Mouse (Mus musculus): ENCODE measurements around the gene Col4a2.

The Col4a2 gene

GRCm38 (mm10) chr8:11323681-11324080, 11.1 kb downstream of the Col4a2 start:
- no peak for DNase-seq (ENCODE audit: low spot score)

GRCm38 (mm10) chr8:11324801-11325395, 12.3 kb downstream of the Col4a2 start:
- DNase-seq (ENCODE audit: low spot score) = no peak

GRCm38 (mm10) chr8:11327298-11327697, 14.7 kb downstream of the Col4a2 start:
- DNase-seq (ENCODE audit: low spot score) = no peak

- no peak for DNase-seq (ENCODE audit: low spot score)
Observed at GRCm38 (mm10) chr8:11327722-11328417, 15.3 kb downstream of the Col4a2 start.

GRCm38 (mm10) chr8:11331561-11331960, 19.0 kb downstream of the Col4a2 start:
- no peak for DNase-seq (ENCODE audit: low spot score)

- no peak for DNase-seq (ENCODE audit: low spot score)
Observed at GRCm38 (mm10) chr8:11333746-11334145, 21.1 kb downstream of the Col4a2 start.

GRCm38 (mm10) chr8:11334493-11334892, 21.9 kb downstream of the Col4a2 start:
- no peak for DNase-seq (ENCODE audit: low spot score)

GRCm38 (mm10) chr8:11335238-11335637, 22.6 kb downstream of the Col4a2 start:
- DNase-seq (ENCODE audit: low spot score) = no peak

GRCm38 (mm10) chr8:11336346-11336745, 23.7 kb downstream of the Col4a2 start:
- no peak for DNase-seq (ENCODE audit: low spot score)

- DNase-seq (ENCODE audit: low spot score) = no peak
Observed at GRCm38 (mm10) chr8:11337642-11338041, 25.0 kb downstream of the Col4a2 start.

GRCm38 (mm10) chr8:11338507-11338906, 25.9 kb downstream of the Col4a2 start:
- no peak for DNase-seq (ENCODE audit: low spot score)

- DNase-seq (ENCODE audit: low spot score) = no peak
Observed at GRCm38 (mm10) chr8:11340310-11341110, 27.9 kb downstream of the Col4a2 start.

GRCm38 (mm10) chr8:11341111-11341566, 28.5 kb downstream of the Col4a2 start:
- no peak for DNase-seq (ENCODE audit: low spot score)

GRCm38 (mm10) chr8:11344459-11344858, 31.9 kb downstream of the Col4a2 start:
- DNase-seq (ENCODE audit: low spot score) = no peak

GRCm38 (mm10) chr8:11346225-11346624, 33.6 kb downstream of the Col4a2 start:
- no peak for DNase-seq (ENCODE audit: low spot score)

GRCm38 (mm10) chr8:11347699-11348098, 35.1 kb downstream of the Col4a2 start:
- no peak for DNase-seq (ENCODE audit: low spot score)

- DNase-seq (ENCODE audit: low spot score) = no peak
Observed at GRCm38 (mm10) chr8:11348622-11349021, 36.0 kb downstream of the Col4a2 start.

- no peak for DNase-seq (ENCODE audit: low spot score)
Observed at GRCm38 (mm10) chr8:11351355-11351754, 38.8 kb downstream of the Col4a2 start.

- no peak for DNase-seq (ENCODE audit: low spot score)
Observed at GRCm38 (mm10) chr8:11352514-11352913, 39.9 kb downstream of the Col4a2 start.

GRCm38 (mm10) chr8:11354800-11355451, 42.3 kb downstream of the Col4a2 start:
- DNase-seq (ENCODE audit: low spot score) = no peak

GRCm38 (mm10) chr8:11355900-11356299, 43.3 kb downstream of the Col4a2 start:
- no peak for DNase-seq (ENCODE audit: low spot score)

- no peak for DNase-seq (ENCODE audit: low spot score)
Observed at GRCm38 (mm10) chr8:11356776-11357175, 44.2 kb downstream of the Col4a2 start.
